Mouse (Mus musculus): ENCODE measurements around the gene Olfr1443. TPM values are rescaled to one million over a fixed set of nuclear protein-coding genes. Genes with fewer than 3 reads are reported as not detected.

Olfr1443 gene
- polyA plus RNA-seq, 1 experiment from 2014 or later = not detected

DNA sequence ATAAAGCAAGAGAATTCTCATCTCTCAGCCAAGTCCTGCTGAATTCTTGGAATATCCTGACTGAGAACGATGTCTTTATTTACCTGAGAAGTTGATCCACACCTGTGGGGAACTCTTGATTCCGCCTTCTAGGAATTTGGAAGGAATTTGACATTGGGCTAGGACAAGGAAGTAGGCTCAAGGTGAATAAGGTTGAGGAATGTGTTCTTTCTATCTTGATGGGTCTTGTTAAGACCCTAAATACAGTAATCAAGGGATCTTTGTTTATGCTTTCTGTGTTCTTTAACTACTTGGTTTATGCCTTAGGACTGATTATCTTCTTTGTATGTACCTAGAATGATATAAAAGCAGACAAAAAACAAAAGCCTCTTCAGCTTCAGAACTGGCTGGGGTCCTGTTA, 54.0 kb downstream of the Olfr1443 start:
- TF ChIP-seq CTCF (IDR thresholded peaks at IDR 0.05; ENCODE audit: low read depth) (no peak), EP300 (optimal IDR thresholded peaks at IDR 0.05) (no peak)
- DNase-seq (ENCODE audit: low spot score) = no peak
- H3K36me3 ChIP-seq (ENCODE audit: control insufficient read depth, insufficient read depth, low read length) = no peaks in the 10 kb centered on the region
- 59% methylated on average over 2 of the region's 2 CpGs for WGBS
- ATAC-seq (ENCODE audit: low FRiP score, low TSS enrichment) = no peak
- no peaks in the 10 kb centered on the region for H3K4me1 ChIP-seq (replicated peaks; ENCODE audit: control insufficient read depth, insufficient read depth)
- no peaks in the 10 kb centered on the region for H3K27me3 ChIP-seq (ENCODE audit: control insufficient read depth, insufficient read depth, low read length)
- no peak overlapping the region for H3K9ac ChIP-seq (ENCODE audit: low read length)
- H3K9me3 ChIP-seq (ENCODE audit: control insufficient read depth, low read length) = no peaks in the 10 kb centered on the region
- H3K4me2 ChIP-seq (replicated peaks; ENCODE audit: low read depth) = no peak overlapping the region
- H3K27ac ChIP-seq (replicated peaks) = no peak overlapping the region
- no peak overlapping the region for H3K4me3 ChIP-seq (ENCODE audit: low read depth, low read length)

Other genes with a start within 250 kb of the Olfr1443 start
- gene Mpeg1, start 217.3 kb upstream of the Olfr1443 start, polyA plus RNA-seq (2015; fragmentation: Nextera tagmentation; extraction: Ambion mirVana) = 0.71 and 0.84 TPM in 2 replicates
- gene Dtx4, start 176.7 kb upstream of the Olfr1443 start, polyA plus RNA-seq (2015; fragmentation: Nextera tagmentation; extraction: Ambion mirVana) = 6.2 and 7.1 TPM in 2 replicates
- gene Fam111a, start 132.4 kb upstream of the Olfr1443 start, polyA plus RNA-seq (2015; fragmentation: Nextera tagmentation; extraction: Ambion mirVana) = 8.2 TPM in 2 replicates
- 1.2 and 1.5 TPM in 2 replicates for gene Gm4952, start 78.1 kb upstream of the Olfr1443 start, polyA plus RNA-seq (2015; fragmentation: Nextera tagmentation; extraction: Ambion mirVana)
- gene Glyat, start 44.8 kb upstream of the Olfr1443 start, polyA plus RNA-seq (2015; fragmentation: Nextera tagmentation; extraction: Ambion mirVana) = 0.04 TPM in 1 of 2 replicates, not detected in the other
- gene Olfr1442, start 7.7 kb upstream of the Olfr1443 start, polyA plus RNA-seq (2015; fragmentation: Nextera tagmentation; extraction: Ambion mirVana) = not detected in 2 replicates
- gene Keg1, start 17.7 kb downstream of the Olfr1443 start, polyA plus RNA-seq (2015; fragmentation: Nextera tagmentation; extraction: Ambion mirVana) = not detected in 2 replicates
- 0.55 and 0.61 TPM in 2 replicates for gene Cntf, start 87.5 kb downstream of the Olfr1443 start, polyA plus RNA-seq (2015; fragmentation: Nextera tagmentation; extraction: Ambion mirVana)
- gene Zfp91, start 118.0 kb downstream of the Olfr1443 start, polyA plus RNA-seq (2015; fragmentation: Nextera tagmentation; extraction: Ambion mirVana) = 8.6 and 8.9 TPM in 2 replicates
- gene Lpxn, start 118.1 kb downstream of the Olfr1443 start, polyA plus RNA-seq (2015; fragmentation: Nextera tagmentation; extraction: Ambion mirVana) = 1.5 and 1.7 TPM in 2 replicates
- not detected in 2 replicates for gene Gm5244, start 168.6 kb downstream of the Olfr1443 start, polyA plus RNA-seq (2015; fragmentation: Nextera tagmentation; extraction: Ambion mirVana)
- gene Olfr1444, start 179.2 kb downstream of the Olfr1443 start, polyA plus RNA-seq (2015; fragmentation: Nextera tagmentation; extraction: Ambion mirVana) = not detected in 2 replicates
- gene Olfr1445, start 205.7 kb downstream of the Olfr1443 start, polyA plus RNA-seq (2015; fragmentation: Nextera tagmentation; extraction: Ambion mirVana) = not detected in 2 replicates
- gene Olfr1446, start 215.4 kb downstream of the Olfr1443 start, polyA plus RNA-seq (2015; fragmentation: Nextera tagmentation; extraction: Ambion mirVana) = not detected in 2 replicates
- not detected in 2 replicates for gene Olfr1447, start 225.6 kb downstream of the Olfr1443 start, polyA plus RNA-seq (2015; fragmentation: Nextera tagmentation; extraction: Ambion mirVana)
- gene Olfr1448, start 246.3 kb downstream of the Olfr1443 start, polyA plus RNA-seq (2015; fragmentation: Nextera tagmentation; extraction: Ambion mirVana) = not detected in 2 replicates

Data from stomach, postnatal 0 days (tissue).